33 mouse cellular contexts compared by ENCODE assay signal in genomic region chr1:53335465-53335864, GRCm38 (mm10). TPM values are rescaled to one million over a fixed set of nuclear protein-coding genes. Genes with fewer than 3 reads are reported as not detected.
"Had no signal": no experiment of that assay in that cellular context is flagged by ENCODE, and none has a peak within 500 bp of the region (broad histone marks: within the 10 kb centered on the region; RNA-seq: fewer than 3 reads in every experiment).

No protein-coding gene starts in this region.

- H3K27me3 ChIP-seq: heart, embryonic 13.5 days; heart, embryonic 15.5 days; hindbrain, embryonic 12.5 days; intestine, embryonic 15.5 days; limb, embryonic 12.5 days had no signal

- H3K4me2 ChIP-seq: heart, embryonic 11.5 days; heart, embryonic 13.5 days; heart, embryonic 15.5 days; hindbrain, embryonic 12.5 days; hindbrain, embryonic 14.5 days; intestine, embryonic 15.5 days; limb, embryonic 12.5 days had no signal

- DNase-seq: forebrain, postnatal 0 days; gastrocnemius, postnatal 14 days; gastrocnemius, postnatal 36 days; heart, adult 11 months; heart, adult 2 months; heart, postnatal 4 days; kidney, adult 18-20 months; kidney, adult 8-10 months; kidney, postnatal 10 days; kidney, postnatal 25 days; kidney, postnatal 4 days had no signal

- H3K9me3 ChIP-seq: heart, embryonic 15.5 days; intestine, embryonic 15.5 days; limb, embryonic 10.5 days; limb, embryonic 12.5 days had no signal

- H3K36me3 ChIP-seq: intestine, embryonic 15.5 days had no signal

- H3K4me3 ChIP-seq: heart, adult 2 months; heart, embryonic 13.5 days; heart, embryonic 15.5 days; hindbrain, embryonic 10.5 days; hindbrain, embryonic 12.5 days; intestine, embryonic 15.5 days; layer of hippocampus, adult 2 months; left cerebral cortex, adult 2 months; limb, embryonic 10.5 days; limb, embryonic 12.5 days had no signal

- H3K4me1 ChIP-seq: heart, embryonic 13.5 days; heart, embryonic 15.5 days; hindbrain, embryonic 10.5 days; hindbrain, embryonic 12.5 days; intestine, embryonic 15.5 days; limb, embryonic 10.5 days; limb, embryonic 12.5 days had no signal

- H3K9ac ChIP-seq: forebrain, postnatal 0 days; heart, embryonic 13.5 days; heart, embryonic 15.5 days; hindbrain, embryonic 12.5 days; hindbrain, embryonic 14.5 days; intestine, embryonic 15.5 days; limb, embryonic 12.5 days had no signal

- ATAC-seq: forebrain, postnatal 0 days; hindbrain, embryonic 16.5 days; inflammation-experienced regulatory T-cells, adult 6 months; intestine, embryonic 15.5 days; intestine, postnatal 0 days had no signal

- H3K27ac ChIP-seq: heart, adult 2 months; heart, embryonic 13.5 days; heart, embryonic 15.5 days; hindbrain, embryonic 10.5 days; hindbrain, embryonic 12.5 days; hindbrain, embryonic 14.5 days; intestine, embryonic 15.5 days; layer of hippocampus, adult 2 months; left cerebral cortex, adult 2 months; limb, embryonic 10.5 days; limb, embryonic 12.5 days had no signal

RNA-seq across cellular contexts. Expression of gene Asdurf, which starts 17.0 kb away (rescaled TPM):
- total RNA-seq: forebrain, postnatal 0 days; heart, postnatal 4 days; layer of hippocampus, postnatal 10 days; left cerebral cortex, postnatal 14 days had no signal
- polyA plus RNA-seq: gonadal fat pad, adult 2 months; heart, adult 2 months; heart, embryonic 11.5 days; heart, embryonic 13.5 days; kidney, embryonic 14.5 days; limb, embryonic 10.5 days had no signal

RNA-seq across cellular contexts. Expression of gene Gm28551, which starts 17.0 kb away (rescaled TPM):
- total RNA-seq: gastrocnemius, postnatal 14 days; heart, postnatal 4 days; layer of hippocampus, postnatal 25 days; left cerebral cortex, postnatal 36 days had no signal
- polyA plus RNA-seq: gonadal fat pad, adult 2 months had no signal

RNA-seq across cellular contexts. Expression of gene Gm28778, which starts 38.6 kb away (rescaled TPM):
- total RNA-seq: forebrain, postnatal 0 days; gastrocnemius, postnatal 14 days; heart, adult 2 months; heart, postnatal 4 days; layer of hippocampus, postnatal 10 days; layer of hippocampus, postnatal 25 days; left cerebral cortex, adult 2 months had no signal
- polyA plus RNA-seq: forebrain, postnatal 0 days; heart, embryonic 11.5 days; heart, embryonic 13.5 days; heart, postnatal 0 days; hindbrain, embryonic 10.5 days; hindbrain, embryonic 12.5 days; hindbrain, embryonic 14.5 days; hindbrain, embryonic 16.5 days; intestine, embryonic 15.5 days; intestine, postnatal 0 days; kidney, embryonic 14.5 days; kidney, embryonic 16.5 days; limb, embryonic 10.5 days; limb, embryonic 12.5 days had no signal
